Mouse (Mus musculus) embryonic facial prominence, embryonic 12.5 days (tissue): ENCODE results near the gene Ripk3. TPM values are rescaled to one million over a fixed set of nuclear protein-coding genes. Genes with fewer than 3 reads are reported as not detected.
"Not testable (repeated sequence)": the region's sequence is repeated elsewhere in the genome, so short reads cannot be mapped to it uniquely, and the experiment has no call there.

ENCODE experiments used
- ATAC-seq: fragments of 200-750 bp; cut with Nextera tagmentation; 2 replicates; pipeline ENCODE4 v1.8.0; 2017; ENCODE audit not compliant: insufficient number of reproducible peaks, insufficient read depth, low FRiP score, low TSS enrichment
- H3K27ac ChIP-seq: fragments of 300-500 bp; sonication (generic); 2 replicates; pipeline ENCODE4 v1.5.1; 2016; ENCODE audit warnings: mild to moderate bottlenecking
- H3K27me3 ChIP-seq: fragments of 300-500 bp; sonication (generic); 2 replicates; pipeline ENCODE4 v1.6.1; 2016; ENCODE audit warnings: mild to moderate bottlenecking, moderate library complexity
- H3K36me3 ChIP-seq: fragments of 300-500 bp; sonication (generic); 2 replicates; pipeline ENCODE4 v1.6.1; 2016; ENCODE audit warnings: mild to moderate bottlenecking
- H3K4me1 ChIP-seq: fragments of 300-500 bp; sonication (generic); 2 replicates; pipeline ENCODE4 v1.6.1; 2016
- H3K4me2 ChIP-seq: fragments of 300-500 bp; sonication (generic); replicated peaks from 2 replicates; pipeline ENCODE4 v1.6.1; 2016; ENCODE audit warnings: mild to moderate bottlenecking, moderate library complexity
- H3K4me3 ChIP-seq: fragments of 300-500 bp; sonication (generic); 2 replicates; pipeline ENCODE4 v1.5.1; 2016; ENCODE audit warnings: mild to moderate bottlenecking
- H3K9ac ChIP-seq: fragments of 300-500 bp; sonication (generic); 2 replicates; pipeline ENCODE4 v1.6.1; 2016; ENCODE audit warnings: mild to moderate bottlenecking, moderate library complexity
- H3K9me3 ChIP-seq: fragments of 300-500 bp; sonication (generic); 2 replicates; pipeline ENCODE4 v1.6.1; 2016; ENCODE audit warnings: mild to moderate bottlenecking, moderate library complexity
- WGBS: fragments of 180-500 bp; shearing (Covaris S2); methylation state at CpG from one replicate; pipeline ENCODE4 v1.1.7; 2016; 5-methylcytosine and 5-hydroxymethylcytosine counted together
- polyA plus RNA-seq: library from polyadenylated mRNA; unstranded; fragments of >200 nt; fragmentation: Nextera tagmentation; extraction: Ambion mirVana; gene quantifications from 2 replicates; pipeline ENCODE4 v1.2.1, GENCODE M21; 2016

Ripk3 gene
- polyA plus RNA-seq, 1 experiment from 2014 or later = 45.5 TPM

- no peaks in the 10 kb centered on the region for H3K36me3 ChIP-seq
- no peak for ATAC-seq
- H3K4me3 ChIP-seq = no peak overlapping the region
- WGBS = 76% methylated on average over 16 of the region's 16 CpGs
- peaks cover 50% of the 10 kb centered on the region for H3K27me3 ChIP-seq
- no peak overlapping the region for H3K27ac ChIP-seq
- peaks cover 8% of the 10 kb centered on the region for H3K4me1 ChIP-seq
- no peak overlapping the region for H3K9ac ChIP-seq
- H3K4me2 ChIP-seq = no peak overlapping the region
- H3K9me3 ChIP-seq = no peaks in the 10 kb centered on the region
Observed at GRCm38 (mm10) chr14:55769087-55769703, 19.5 kb downstream of the Ripk3 start.

GRCm38 (mm10) chr14:55768555-55768954 lies 20.1 kb downstream of the Ripk3 start:
- H3K27me3 ChIP-seq = peaks cover 53% of the 10 kb centered on the region
- 88% methylated on average over 6 of the region's 6 CpGs for WGBS

GRCm38 (mm10) chr14:55767519-55768414 lies 20.9 kb downstream of the Ripk3 start:
- Histone ChIP-seq H3K9me3 (no peaks in the 10 kb centered on the region), H3K4me3 (peak overlapping the region; percentile 37), H3K4me1 (peaks cover 8% of the 10 kb centered on the region), H3K27ac (no peak overlapping the region), H3K27me3 (peaks cover 60% of the 10 kb centered on the region), H3K9ac (peak overlapping the region; percentile 52), H3K36me3 (no peaks in the 10 kb centered on the region), H3K4me2 (peak overlapping the region; percentile 79)
- ATAC-seq = no peak
- 12% methylated on average over 52 of the region's 52 CpGs for WGBS

More at GRCm38 (mm10) chr14:55768555-55768954, 20.1 kb downstream of the Ripk3 start:
- Histone ChIP-seq H3K27ac (no peak overlapping the region), H3K4me3 (no peak overlapping the region), H3K9ac (no peak overlapping the region), H3K4me2 (no peak overlapping the region), H3K9me3 (no peaks in the 10 kb centered on the region), H3K36me3 (no peaks in the 10 kb centered on the region), H3K4me1 (peaks cover 8% of the 10 kb centered on the region)
- ATAC-seq = no peak

GRCm38 (mm10) chr14:55765696-55766095 lies 23.0 kb downstream of the Ripk3 start, which contains the start of gene Ltb4r1:
Gene Ltb4r1, plus strand, starts transcription at chr14:55765962.
- no peaks in the 10 kb centered on the region for H3K9me3 ChIP-seq
- peaks cover 10% of the 10 kb centered on the region for H3K4me1 ChIP-seq
- WGBS = 70% methylated on average over 4 of the region's 4 CpGs
- no peak within 1 kb of the TSS for H3K9ac ChIP-seq
- H3K27ac ChIP-seq = no peak within 1 kb of the TSS
- peaks cover 74% of the 10 kb centered on the region for H3K27me3 ChIP-seq
- no peak within 1 kb of the TSS for H3K4me3 ChIP-seq
- ATAC-seq = no peak
- no peaks in the 10 kb centered on the region for H3K36me3 ChIP-seq
- H3K4me2 ChIP-seq = no peak within 1 kb of the TSS

- no peak for ATAC-seq
- no peaks in the 10 kb centered on the region for H3K36me3 ChIP-seq
- no peak overlapping the region for H3K9ac ChIP-seq
- H3K27ac ChIP-seq = no peak overlapping the region
- H3K4me2 ChIP-seq = 0 out of 2 replicates have a peak overlapping the region, but pooled peaks have one; percentile 95
- no peak overlapping the region for H3K4me3 ChIP-seq
- H3K4me1 ChIP-seq = peaks cover 12% of the 10 kb centered on the region
- H3K27me3 ChIP-seq = peaks cover 53% of the 10 kb centered on the region
- WGBS = 62% methylated on average over 7 of the region's 7 CpGs
- no peaks in the 10 kb centered on the region for H3K9me3 ChIP-seq
Observed at GRCm38 (mm10) chr14:55763166-55763565, 25.5 kb downstream of the Ripk3 start.

GRCm38 (mm10) chr14:55762001-55762821 lies 26.5 kb downstream of the Ripk3 start:
- WGBS = 1% methylated on average over 77 of the region's 77 CpGs
- H3K27me3 ChIP-seq = peaks cover 43% of the 10 kb centered on the region
- H3K4me2 ChIP-seq = peak overlapping the region; percentile 95
- H3K4me1 ChIP-seq = 0 out of 2 replicates have a peak, but pooled peaks cover 6% of the 10 kb centered on the region
- peak; percentile 58 for ATAC-seq
- H3K9me3 ChIP-seq = no peaks in the 10 kb centered on the region
- no peaks in the 10 kb centered on the region for H3K36me3 ChIP-seq
- peak overlapping the region; percentile 56 for H3K4me3 ChIP-seq
- peak overlapping the region; percentile 67 for H3K9ac ChIP-seq
- H3K27ac ChIP-seq = no peak overlapping the region

GRCm38 (mm10) chr14:55761163-55761562 lies 27.5 kb downstream of the Ripk3 start, which contains the start of gene Ltb4r2:
Gene Ltb4r2, plus strand, starts transcription at chr14:55761428.
- ATAC-seq = no peak
- 73% methylated on average over 6 of the region's 6 CpGs for WGBS

GRCm38 (mm10) chr14:55760156-55760555 lies 28.5 kb downstream of the Ripk3 start:
- not testable (repeated sequence) for H3K9ac ChIP-seq

More at GRCm38 (mm10) chr14:55761163-55761562, 27.5 kb downstream of the Ripk3 start, which contains the start of gene Ltb4r2:
- Histone ChIP-seq H3K4me1 (0 out of 2 replicates have a peak, but pooled peaks cover 6% of the 10 kb centered on the region), H3K4me3 (peak within 1 kb of the TSS; percentile 56), H3K9ac (peak within 1 kb of the TSS; percentile 67), H3K27ac (no peak within 1 kb of the TSS), H3K4me2 (peak within 1 kb of the TSS; percentile 95), H3K9me3 (no peaks in the 10 kb centered on the region), H3K36me3 (peaks cover 5% of the 10 kb centered on the region; the same call in 1 of the 2 replicates), H3K27me3 (peaks cover 35% of the 10 kb centered on the region)

GRCm38 (mm10) chr14:55758363-55758784 lies 30.3 kb downstream of the Ripk3 start, which contains the start of gene Cideb:
Gene Cideb, minus strand, starts transcription at chr14:55758458.
- WGBS = 14% methylated on average over 8 of the region's 8 CpGs
- no peak for ATAC-seq
- Histone ChIP-seq H3K4me2 (peak within 1 kb of the TSS; percentile 13; the same call in 1 of the 2 replicates), H3K27me3 (peaks cover 20% of the 10 kb centered on the region), H3K9ac (no peak within 1 kb of the TSS), H3K4me1 (0 out of 2 replicates have a peak, but pooled peaks cover 6% of the 10 kb centered on the region), H3K4me3 (no peak within 1 kb of the TSS), H3K27ac (no peak within 1 kb of the TSS), H3K9me3 (no peaks in the 10 kb centered on the region), H3K36me3 (peaks cover 33% of the 10 kb centered on the region)

More at GRCm38 (mm10) chr14:55760156-55760555, 28.5 kb downstream of the Ripk3 start:
- H3K4me1 ChIP-seq, H3K27ac ChIP-seq, H3K9me3 ChIP-seq, ATAC-seq: not testable (repeated sequence)
- Histone ChIP-seq H3K4me3 (peak overlapping the region; percentile 1; the same call in 1 of the 2 replicates), H3K36me3 (peaks cover 15% of the 10 kb centered on the region), H3K27me3 (peaks cover 29% of the 10 kb centered on the region), H3K4me2 (peak overlapping the region; percentile 37)
- 0% methylated on average over 6 of the region's 6 CpGs for WGBS

GRCm38 (mm10) chr14:55757566-55757965 lies 31.1 kb downstream of the Ripk3 start:
- Histone ChIP-seq H3K27ac (no peak overlapping the region), H3K27me3 (peaks cover 14% of the 10 kb centered on the region), H3K4me1 (0 out of 2 replicates have a peak, but pooled peaks cover 6% of the 10 kb centered on the region), H3K4me2 (no peak overlapping the region), H3K9me3 (no peaks in the 10 kb centered on the region), H3K9ac (no peak overlapping the region), H3K36me3 (peaks cover 41% of the 10 kb centered on the region), H3K4me3 (no peak overlapping the region)
- 86% methylated on average over 6 of the region's 6 CpGs for WGBS
- ATAC-seq = no peak
